Mouse (Mus musculus): Measurements from ENCODE around the gene Gsdme. TPM values are rescaled to one million over a fixed set of nuclear protein-coding genes. Genes with fewer than 3 reads are reported as not detected.

Gsdme gene
- polyA plus RNA-seq, 1 experiment from 2014 or later: 54.5 TPM

- DNase-seq (ENCODE audit: low spot score) (no peak), ATAC-seq (replicated peaks; ENCODE audit: low FRiP score, low read depth) (no peak)
- TF ChIP-seq CTCF (IDR thresholded peaks at IDR 0.05; ENCODE audit: low read depth): no peak
- no peaks in the 10 kb centered on the region for H3K4me1 ChIP-seq (replicated peaks; ENCODE audit: insufficient read depth, low read length)
- 83% methylated on average over 7 of the region's 7 CpGs for WGBS
- H3K9ac ChIP-seq (ENCODE audit: low read depth, low read length): no peak overlapping the region
- no peak overlapping the region for H3K27ac ChIP-seq
- no peaks in the 10 kb centered on the region for H3K27me3 ChIP-seq (ENCODE audit: insufficient read depth, low read length)
- H3K4me2 ChIP-seq (ENCODE audit: low read length): no peak overlapping the region
- no peak overlapping the region for H3K4me3 ChIP-seq (replicated peaks; ENCODE audit: low read depth, low read length)
- no peaks in the 10 kb centered on the region for H3K9me3 ChIP-seq (replicated peaks; ENCODE audit: low read length)
- H3K36me3 ChIP-seq (ENCODE audit: insufficient read depth, low read length): peaks cover 17% of the 10 kb centered on the region; the same call in 1 of the 2 replicates
Measured at GRCm38 (mm10) chr6:50299071-50299470, 35.4 kb upstream of the Gsdme start.

- H3K36me3 ChIP-seq (ENCODE audit: insufficient read depth, low read length): peaks cover 11% of the 10 kb centered on the region; the same call in 1 of the 2 replicates
- H3K4me3 ChIP-seq (replicated peaks; ENCODE audit: low read depth, low read length): no peak overlapping the region
- H3K9ac ChIP-seq (ENCODE audit: low read depth, low read length): no peak overlapping the region
- DNase-seq (ENCODE audit: low spot score) (no peak), ATAC-seq (replicated peaks; ENCODE audit: low FRiP score, low read depth) (no peak)
- no peak overlapping the region for H3K4me2 ChIP-seq (ENCODE audit: low read length)
- H3K4me1 ChIP-seq (replicated peaks; ENCODE audit: insufficient read depth, low read length): no peaks in the 10 kb centered on the region
- no peaks in the 10 kb centered on the region for H3K9me3 ChIP-seq (replicated peaks; ENCODE audit: low read length)
- no peak overlapping the region for H3K27ac ChIP-seq
- TF ChIP-seq CTCF (IDR thresholded peaks at IDR 0.05; ENCODE audit: low read depth): no peak
- no peaks in the 10 kb centered on the region for H3K27me3 ChIP-seq (ENCODE audit: insufficient read depth, low read length)
- WGBS: 81% methylated on average over 9 of the region's 9 CpGs
Measured at GRCm38 (mm10) chr6:50297671-50298070, 34.0 kb upstream of the Gsdme start.

- Histone ChIP-seq H3K9me3 (replicated peaks; ENCODE audit: low read length) (no peaks in the 10 kb centered on the region), H3K27ac (no peak overlapping the region), H3K36me3 (ENCODE audit: insufficient read depth, low read length) (0 out of 2 replicates have a peak, but pooled peaks cover 7% of the 10 kb centered on the region), H3K27me3 (ENCODE audit: insufficient read depth, low read length) (no peaks in the 10 kb centered on the region), H3K4me3 (replicated peaks; ENCODE audit: low read depth, low read length) (no peak overlapping the region), H3K4me1 (replicated peaks; ENCODE audit: insufficient read depth, low read length) (no peaks in the 10 kb centered on the region), H3K4me2 (ENCODE audit: low read length) (no peak overlapping the region), H3K9ac (ENCODE audit: low read depth, low read length) (no peak overlapping the region)
- ATAC-seq (replicated peaks; ENCODE audit: low FRiP score, low read depth) (no peak), DNase-seq (ENCODE audit: low spot score) (no peak)
- TF ChIP-seq CTCF (IDR thresholded peaks at IDR 0.05; ENCODE audit: low read depth): no peak
- WGBS: 86% methylated on average over 10 of the region's 10 CpGs
Measured at GRCm38 (mm10) chr6:50295136-50295535, 31.5 kb upstream of the Gsdme start.

- ATAC-seq (replicated peaks; ENCODE audit: low FRiP score, low read depth) (peak; percentile 66), DNase-seq (ENCODE audit: low spot score) (peak; percentile 96)
- no peak overlapping the region for H3K4me2 ChIP-seq (ENCODE audit: low read length)
- no peaks in the 10 kb centered on the region for H3K9me3 ChIP-seq (replicated peaks; ENCODE audit: low read length)
- H3K9ac ChIP-seq (ENCODE audit: low read depth, low read length): no peak overlapping the region
- TF ChIP-seq CTCF (IDR thresholded peaks at IDR 0.05; ENCODE audit: low read depth): peak; percentile 100
- H3K4me3 ChIP-seq (replicated peaks; ENCODE audit: low read depth, low read length): no peak overlapping the region
- no peaks in the 10 kb centered on the region for H3K27me3 ChIP-seq (ENCODE audit: insufficient read depth, low read length)
- H3K4me1 ChIP-seq (replicated peaks; ENCODE audit: insufficient read depth, low read length): no peaks in the 10 kb centered on the region
- WGBS: 29% methylated on average over 1 of the region's 1 CpGs
- H3K36me3 ChIP-seq (ENCODE audit: insufficient read depth, low read length): 0 out of 2 replicates have a peak, but pooled peaks cover 7% of the 10 kb centered on the region
- no peak overlapping the region for H3K27ac ChIP-seq
Measured at GRCm38 (mm10) chr6:50294128-50294527, 30.5 kb upstream of the Gsdme start.

GRCm38 (mm10) chr6:50291650-50292049 lies 28.0 kb upstream of the Gsdme start:
- ATAC-seq (replicated peaks; ENCODE audit: low FRiP score, low read depth): no peak
- Histone ChIP-seq H3K27ac (no peak overlapping the region), H3K4me2 (ENCODE audit: low read length) (no peak overlapping the region), H3K36me3 (ENCODE audit: insufficient read depth, low read length) (0 out of 2 replicates have a peak, but pooled peaks cover 3% of the 10 kb centered on the region), H3K4me1 (replicated peaks; ENCODE audit: insufficient read depth, low read length) (no peaks in the 10 kb centered on the region), H3K9ac (ENCODE audit: low read depth, low read length) (no peak overlapping the region), H3K4me3 (replicated peaks; ENCODE audit: low read depth, low read length) (no peak overlapping the region), H3K9me3 (replicated peaks; ENCODE audit: low read length) (no peaks in the 10 kb centered on the region), H3K27me3 (ENCODE audit: insufficient read depth, low read length) (no peaks in the 10 kb centered on the region)
- no peak for TF ChIP-seq CTCF (IDR thresholded peaks at IDR 0.05; ENCODE audit: low read depth)
- 85% methylated on average over 4 of the region's 4 CpGs for WGBS
- no peak for DNase-seq (ENCODE audit: low spot score)

GRCm38 (mm10) chr6:50286881-50287280 lies 23.2 kb upstream of the Gsdme start:
- no peak overlapping the region for H3K4me2 ChIP-seq (ENCODE audit: low read length)
- no peak for ATAC-seq (replicated peaks; ENCODE audit: low FRiP score, low read depth)
- TF ChIP-seq CTCF (IDR thresholded peaks at IDR 0.05; ENCODE audit: low read depth): no peak
- no peaks in the 10 kb centered on the region for H3K36me3 ChIP-seq (ENCODE audit: insufficient read depth, low read length)
- WGBS: 91% methylated on average over 3 of the region's 3 CpGs
- H3K4me1 ChIP-seq (replicated peaks; ENCODE audit: insufficient read depth, low read length): no peaks in the 10 kb centered on the region
- H3K27me3 ChIP-seq (ENCODE audit: insufficient read depth, low read length): no peaks in the 10 kb centered on the region
- no peaks in the 10 kb centered on the region for H3K9me3 ChIP-seq (replicated peaks; ENCODE audit: low read length)
- H3K4me3 ChIP-seq (replicated peaks; ENCODE audit: low read depth, low read length): no peak overlapping the region
- H3K9ac ChIP-seq (ENCODE audit: low read depth, low read length): no peak overlapping the region
- DNase-seq (ENCODE audit: low spot score): no peak
- no peak overlapping the region for H3K27ac ChIP-seq

GRCm38 (mm10) chr6:50279642-50280041 lies 16.0 kb upstream of the Gsdme start:
- Histone ChIP-seq H3K36me3 (ENCODE audit: insufficient read depth, low read length) (no peaks in the 10 kb centered on the region), H3K9me3 (replicated peaks; ENCODE audit: low read length) (no peaks in the 10 kb centered on the region), H3K27me3 (ENCODE audit: insufficient read depth, low read length) (no peaks in the 10 kb centered on the region), H3K9ac (ENCODE audit: low read depth, low read length) (no peak overlapping the region), H3K4me1 (replicated peaks; ENCODE audit: insufficient read depth, low read length) (no peaks in the 10 kb centered on the region), H3K4me2 (ENCODE audit: low read length) (no peak overlapping the region), H3K4me3 (replicated peaks; ENCODE audit: low read depth, low read length) (no peak overlapping the region), H3K27ac (no peak overlapping the region)
- ATAC-seq (replicated peaks; ENCODE audit: low FRiP score, low read depth) (no peak), DNase-seq (ENCODE audit: low spot score) (no peak)
- 86% methylated on average over 7 of the region's 7 CpGs for WGBS
- no peak for TF ChIP-seq CTCF (IDR thresholded peaks at IDR 0.05; ENCODE audit: low read depth)

Measured in kidney, postnatal 0 days (tissue).